Mouse (Mus musculus) lung, postnatal 14 days (tissue): ENCODE results near the gene Npc2.
A peak's percentile ranks its signal among the peaks of the same experiment; 100 is the strongest.

Experiments used
- DNase-seq: peaks from one replicate; pipeline ENCODE4 v3.0.0; 2021

The Npc2 gene

GRCm38 (mm10) chr12:84772726-84773441 lies at the start of gene Npc2, which contains the start of gene Isca2:
Gene Npc2, minus strand, starts transcription at chr12:84773152.
Gene Isca2, plus strand, starts transcription at chr12:84773251.
- DNase-seq, result peak; percentile 96

DNA sequence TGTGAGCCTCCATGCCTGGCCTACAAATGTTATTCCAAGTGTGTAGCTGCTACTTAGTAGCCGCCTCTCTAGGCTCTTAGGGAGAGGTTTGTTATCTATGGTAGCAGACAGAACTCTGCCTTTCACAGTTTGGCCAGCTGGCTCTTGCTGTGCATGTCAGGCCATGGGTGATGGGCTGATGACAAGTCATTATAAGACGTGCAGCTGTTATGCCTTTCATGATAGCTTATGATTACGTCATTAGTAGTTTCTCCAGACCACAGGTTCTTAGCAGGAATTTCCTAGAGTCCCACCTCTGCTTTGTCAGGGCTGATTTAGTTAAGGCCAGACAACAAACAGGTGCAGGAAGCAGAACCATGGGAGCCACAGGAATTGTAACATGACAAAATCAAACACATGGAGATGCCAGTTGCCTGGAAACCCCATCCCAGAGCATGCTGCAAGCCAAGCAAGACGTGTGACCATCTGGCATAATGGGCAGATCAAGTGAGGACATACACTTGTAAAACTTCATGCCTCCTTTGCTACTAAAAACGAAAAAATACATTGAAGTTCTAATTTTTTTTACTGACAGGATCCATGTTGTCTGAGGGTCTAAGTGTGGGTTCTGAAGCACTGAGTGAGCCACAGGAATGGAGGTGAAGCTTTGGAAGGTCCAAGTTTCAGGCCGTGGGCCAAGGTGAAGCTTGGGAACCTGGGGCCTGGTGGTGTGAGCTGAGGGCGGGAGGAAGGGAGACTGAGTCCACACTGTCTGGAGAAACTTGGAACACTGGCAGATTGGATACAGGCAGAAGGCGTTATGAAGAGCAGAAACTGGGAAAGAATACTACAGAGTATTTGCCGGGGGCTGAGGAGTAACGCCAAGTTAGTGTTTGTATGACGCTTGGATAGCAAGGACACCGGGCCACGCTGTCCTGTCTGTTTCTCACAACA lies 46.5 kb upstream of the Npc2 start:
- no peak for DNase-seq

DNA sequence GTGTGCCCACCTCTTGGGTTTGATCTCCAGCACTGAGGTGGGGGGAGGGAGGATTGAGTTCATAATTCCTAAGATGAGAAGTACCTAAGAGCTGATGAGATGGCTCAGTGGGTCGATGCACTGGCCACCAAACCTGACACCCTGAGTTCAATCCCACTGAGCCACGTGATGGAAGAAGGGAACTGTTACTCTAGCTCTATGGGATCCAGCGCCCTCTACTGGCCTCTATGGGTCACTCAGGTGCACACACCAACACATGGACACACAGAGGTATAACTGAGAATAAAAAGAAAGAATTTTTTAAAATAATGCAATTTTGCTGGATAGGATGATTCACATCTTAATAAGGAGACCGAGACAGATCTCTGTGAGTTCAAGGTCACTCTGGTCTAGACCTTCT lies 45.5 kb upstream of the Npc2 start:
- no peak for DNase-seq

GRCm38 (mm10) chr12:84814663-84815325 lies 41.8 kb upstream of the Npc2 start:
- DNase-seq, result peak; percentile 35

- DNase-seq, result no peak
These were observed 40.8 kb upstream of the Npc2 start for GRCm38 (mm10) chr12:84813773-84814172.

GRCm38 (mm10) chr12:84812004-84812403 lies 39.1 kb upstream of the Npc2 start:
- DNase-seq, result peak; percentile 40

GRCm38 (mm10) chr12:84811510-84811909 lies 38.6 kb upstream of the Npc2 start:
- DNase-seq, result no peak

GRCm38 (mm10) chr12:84810810-84811209 lies 37.9 kb upstream of the Npc2 start:
- no peak for DNase-seq

DNA sequence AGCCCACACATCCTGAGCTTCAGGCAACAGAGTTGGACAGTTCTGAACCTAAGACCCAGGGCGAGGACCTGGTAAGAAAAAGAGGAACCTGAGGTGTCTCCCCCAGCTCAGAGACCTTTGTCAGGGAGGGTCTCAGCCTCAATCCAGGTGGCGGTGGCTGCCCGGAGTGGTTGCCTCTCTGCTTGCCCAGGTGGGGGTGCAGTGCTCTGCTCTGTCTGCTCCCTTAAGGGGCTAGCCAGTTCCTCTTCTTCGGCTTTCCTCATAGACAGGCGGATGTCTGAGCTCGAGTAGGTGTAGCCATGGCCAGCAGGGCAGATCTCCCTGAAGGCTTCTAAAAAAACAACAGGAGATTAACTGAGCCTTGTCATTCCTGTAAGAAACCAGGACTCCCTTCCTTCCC lies 36.1 kb upstream of the Npc2 start:
- no peak for DNase-seq

- DNase-seq, result no peak
These were observed 34.4 kb upstream of the Npc2 start for GRCm38 (mm10) chr12:84807351-84807750.

DNA sequence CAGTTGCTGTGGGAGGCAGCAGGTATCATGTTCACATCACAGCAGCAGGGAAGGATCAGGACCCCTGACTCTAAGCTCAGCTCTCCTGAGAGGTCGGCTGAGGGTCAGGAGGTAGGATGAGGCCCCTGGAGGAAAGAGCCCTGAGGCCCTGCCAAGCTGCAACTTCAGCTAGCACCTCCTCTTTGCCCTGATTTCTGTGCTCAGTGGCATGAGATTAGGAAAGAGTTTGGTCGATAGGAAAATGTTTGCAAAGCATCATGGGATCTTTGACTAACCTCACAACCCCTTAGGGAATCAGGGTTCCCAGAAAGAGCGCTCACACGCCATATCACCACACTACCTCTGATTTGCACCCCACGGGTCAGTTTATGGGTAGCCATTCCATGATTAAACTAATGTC lies 33.8 kb upstream of the Npc2 start:
- DNase-seq, result no peak

- DNase-seq, result no peak
These were observed 33.1 kb upstream of the Npc2 start for GRCm38 (mm10) chr12:84806010-84806409.

DNA sequence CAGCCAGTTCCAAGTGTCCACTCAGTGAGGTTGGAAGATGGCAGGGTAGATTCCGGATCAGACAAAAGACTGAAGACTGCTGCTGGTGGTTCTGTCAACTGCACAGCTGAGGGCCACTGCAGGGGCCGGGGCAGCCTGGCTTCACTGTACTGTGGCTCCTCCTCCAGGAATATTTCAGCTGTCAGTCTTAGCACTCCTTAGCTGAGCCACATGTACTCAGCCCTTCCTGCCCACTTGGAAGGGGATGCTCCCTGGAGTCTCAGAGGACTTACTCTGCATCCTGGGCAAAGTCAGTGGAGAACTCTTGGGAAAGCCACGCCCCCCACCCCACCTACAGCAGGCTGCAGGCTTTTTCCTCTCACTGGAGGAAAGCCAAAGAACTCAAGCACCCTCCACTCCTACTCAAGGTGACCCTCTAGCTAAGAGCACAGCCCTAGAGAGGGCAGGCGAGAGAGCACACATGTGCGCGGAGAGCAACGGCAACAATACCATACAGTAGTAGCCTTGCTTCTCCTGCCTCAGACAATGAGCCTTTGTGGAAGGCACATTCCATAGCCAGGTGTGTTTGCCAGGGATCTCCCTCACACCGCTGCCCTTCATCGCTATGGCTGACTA lies 32.4 kb upstream of the Npc2 start:
- DNase-seq, result peak; percentile 87

DNA sequence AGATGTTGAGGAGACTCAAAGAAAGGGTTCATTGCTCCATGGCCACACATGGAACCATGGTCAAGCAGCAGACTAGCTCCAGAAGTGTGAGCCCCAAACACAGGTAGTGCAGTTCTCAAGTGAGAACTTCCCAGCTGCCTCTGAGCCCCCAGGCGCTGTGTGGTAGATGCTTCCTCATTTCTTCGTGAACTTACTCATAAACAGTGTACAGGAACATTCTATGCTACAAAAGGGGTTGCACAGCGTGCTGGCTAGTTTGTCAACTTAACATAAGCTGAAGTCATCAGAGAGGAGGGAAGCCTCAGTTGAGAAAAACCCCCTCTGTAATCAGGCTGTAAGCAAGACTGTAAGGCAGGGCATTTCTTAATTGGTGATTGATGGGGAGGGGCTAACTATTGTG lies 29.7 kb upstream of the Npc2 start:
- no peak for DNase-seq

GRCm38 (mm10) chr12:84801532-84802110 lies 28.7 kb upstream of the Npc2 start:
- DNase-seq, result no peak

DNA sequence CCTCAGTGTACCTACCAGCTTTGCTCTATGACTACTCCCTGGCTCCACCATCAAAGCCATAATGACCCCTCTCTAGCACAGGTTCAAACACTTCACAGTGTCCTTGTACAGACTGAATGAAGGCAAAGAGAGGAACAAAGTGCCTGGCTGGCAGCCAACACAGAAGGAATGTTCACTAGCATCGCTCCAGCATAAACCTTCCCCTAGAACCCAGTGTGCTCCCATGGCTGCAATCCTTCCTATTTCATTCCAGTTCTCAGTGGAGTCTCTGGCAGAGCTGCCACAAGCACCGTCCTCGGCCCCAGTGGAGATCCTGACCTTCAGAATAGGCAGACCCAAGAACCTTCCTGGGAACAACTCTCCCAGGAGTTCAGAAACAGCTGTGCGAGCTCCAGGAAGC lies 27.5 kb upstream of the Npc2 start:
- DNase-seq, result peak; percentile 66

DNA sequence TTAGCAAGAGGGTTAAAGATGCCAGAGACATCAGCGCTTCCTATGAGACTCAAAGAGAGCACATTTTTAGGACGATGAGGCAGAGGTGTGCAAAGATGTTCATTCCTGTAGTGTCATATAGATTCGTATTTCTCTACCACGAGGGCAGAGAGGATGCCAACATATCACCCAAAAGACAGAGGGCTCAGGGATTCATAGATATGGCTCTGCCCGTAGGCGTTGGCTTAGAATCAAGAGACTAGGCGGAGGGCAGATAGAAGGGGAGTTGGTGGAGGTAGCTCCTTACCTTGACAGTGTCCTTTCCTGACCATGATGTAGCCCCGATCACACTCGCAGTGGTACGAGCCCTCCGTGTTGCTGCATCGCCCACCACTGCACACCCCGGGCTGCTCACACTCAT lies 26.1 kb upstream of the Npc2 start:
- DNase-seq, result no peak

GRCm38 (mm10) chr12:84794647-84795046 lies 21.7 kb upstream of the Npc2 start:
- no peak for DNase-seq

- no peak for DNase-seq
These were observed 19.7 kb upstream of the Npc2 start for GRCm38 (mm10) chr12:84792629-84793028.

DNA sequence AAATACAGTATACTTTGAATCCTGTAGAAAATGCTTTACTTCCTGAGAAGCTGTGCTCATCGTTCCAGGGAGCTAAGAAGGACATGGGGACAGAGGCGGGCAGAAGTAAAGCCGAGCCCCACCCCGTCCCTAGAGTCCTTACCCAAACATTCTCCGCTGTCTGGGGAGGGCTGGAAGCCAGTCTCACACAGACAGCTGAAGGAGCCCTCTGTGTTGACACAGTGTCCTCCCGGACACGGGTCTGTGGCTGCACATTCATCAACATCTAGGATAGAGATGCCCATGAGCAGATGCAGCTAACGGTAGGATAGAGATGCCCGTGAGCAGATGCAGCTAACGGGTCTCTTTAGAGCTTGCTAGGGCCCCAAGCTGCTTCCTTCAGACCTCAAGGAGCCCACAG lies 17.9 kb upstream of the Npc2 start:
- no peak for DNase-seq

- no peak for DNase-seq
These were observed 13.1 kb upstream of the Npc2 start for GRCm38 (mm10) chr12:84786091-84786490.

DNA sequence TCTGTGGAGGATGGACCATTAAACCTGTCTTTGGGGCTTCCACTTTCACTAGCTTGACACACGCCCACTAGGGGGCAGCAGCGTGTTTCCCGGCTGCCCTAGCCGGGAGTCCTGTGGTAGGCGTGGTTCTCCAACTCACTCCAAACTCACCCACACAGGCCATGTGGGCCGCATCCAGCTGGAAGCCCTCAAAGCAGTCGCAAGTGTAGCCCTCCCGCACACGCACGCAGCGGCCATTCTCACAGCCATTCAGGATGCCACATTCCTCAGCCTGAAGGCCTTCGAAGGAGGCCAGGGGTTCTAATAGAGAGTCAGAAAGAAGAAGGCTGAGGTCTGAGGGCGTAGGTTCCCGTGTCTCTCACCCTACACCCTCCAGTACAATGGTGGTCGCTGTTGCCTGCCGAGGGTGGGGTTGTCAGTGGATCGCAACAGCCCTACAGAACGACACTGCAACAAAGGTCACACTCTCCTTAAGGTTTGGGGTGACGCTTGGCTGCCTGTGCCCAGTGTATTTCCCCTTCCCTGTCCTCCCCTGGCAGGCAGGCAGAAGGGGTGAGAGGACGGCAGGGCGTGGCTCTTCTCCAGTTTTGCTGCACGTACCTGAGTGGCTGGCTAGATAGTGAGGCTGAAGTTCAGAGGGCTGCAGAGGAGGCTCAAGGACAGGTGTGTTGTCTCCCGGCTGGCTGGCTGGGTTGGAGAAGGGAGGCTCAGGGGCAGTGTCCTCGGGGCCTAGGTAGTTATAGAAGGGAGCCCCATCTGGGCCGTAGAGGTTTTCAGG lies 11.8 kb upstream of the Npc2 start:
- DNase-seq, result peak; percentile 92
